Mouse (Mus musculus): ENCODE measurements around the gene Cma1. TPM values are rescaled to one million over a fixed set of nuclear protein-coding genes. Genes with fewer than 3 reads are reported as not detected.
"Not testable (repeated sequence)": the region's sequence is repeated elsewhere in the genome, so short reads cannot be mapped to it uniquely, and the experiment has no call there.

Cma1 gene
- 0.37 and 2.1 TPM in 2 replicates for total RNA-seq (2017)

- ATAC-seq (ENCODE audit: extremely low read depth, insufficient number of reproducible peaks, low FRiP score, poor library complexity, severe bottlenecking), result no peak
Measured at GRCm38 (mm10) chr14:55944575-55944974, at the start of gene Cma1. Gene Cma1 (minus strand): TSS chr14:55944675.

DNA sequence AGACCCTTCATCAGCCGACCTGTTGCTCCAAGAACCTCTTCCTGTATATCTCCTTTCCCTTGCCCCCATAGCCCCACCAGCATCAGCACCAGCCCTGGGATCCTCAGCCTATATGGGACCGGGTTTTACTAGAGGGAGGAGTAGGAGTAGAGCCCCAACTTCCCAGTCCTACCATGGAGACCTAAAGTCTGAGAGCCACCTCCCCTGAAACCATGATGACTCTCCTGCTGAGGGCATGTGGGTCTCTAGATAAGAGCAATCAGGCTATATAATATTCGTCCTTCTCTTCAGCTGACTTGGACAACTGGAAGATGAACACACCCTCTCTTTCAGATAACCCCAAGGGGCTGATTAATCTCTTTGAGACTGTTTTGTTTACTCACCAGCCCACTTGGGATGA, 43.0 kb upstream of the Cma1 start:
- not testable (repeated sequence) for ATAC-seq (ENCODE audit: extremely low read depth, insufficient number of reproducible peaks, low FRiP score, poor library complexity, severe bottlenecking)

GRCm38 (mm10) chr14:55963900-55964299, 19.4 kb upstream of the Cma1 start:
- not testable (repeated sequence) for ATAC-seq (ENCODE audit: extremely low read depth, insufficient number of reproducible peaks, low FRiP score, poor library complexity, severe bottlenecking)

- no peak for ATAC-seq (ENCODE audit: extremely low read depth, insufficient number of reproducible peaks, low FRiP score, poor library complexity, severe bottlenecking)
Measured at GRCm38 (mm10) chr14:55963263-55963662, 18.8 kb upstream of the Cma1 start.

DNA sequence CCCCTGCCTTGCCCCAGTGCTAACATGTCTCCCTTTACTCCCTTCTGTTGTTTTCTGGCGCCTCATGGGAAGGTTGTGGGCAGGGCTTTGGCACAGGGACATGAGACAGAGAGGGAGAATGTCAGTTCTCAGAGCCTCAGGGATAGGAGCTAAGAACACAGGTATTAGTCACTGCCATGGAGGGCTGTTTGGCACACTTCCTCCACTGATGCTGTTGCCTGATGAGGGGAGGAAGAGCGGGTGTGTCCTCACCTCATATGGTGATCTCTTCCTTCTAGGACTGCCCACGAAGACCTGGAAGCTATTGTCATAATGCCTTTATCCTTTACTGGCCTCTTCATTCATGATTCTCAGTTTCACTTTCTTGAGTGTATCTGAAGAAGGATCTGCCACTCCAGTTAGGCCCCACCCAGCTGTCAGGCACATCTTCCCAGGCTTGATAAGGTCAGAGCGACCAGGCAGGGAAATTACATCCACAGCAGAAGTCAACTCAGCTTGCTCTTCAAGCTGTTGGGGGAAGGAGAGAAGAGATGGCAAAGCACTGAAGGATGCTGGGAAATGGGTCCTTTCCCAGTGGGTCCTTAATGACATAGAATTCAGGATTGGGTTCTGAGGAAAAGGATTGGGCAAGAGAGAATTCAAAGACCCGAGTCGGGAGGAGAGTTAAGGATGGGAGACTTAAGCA, 6.0 kb upstream of the Cma1 start, which contains the start of gene Cma2:
Gene Cma2 (plus strand): TSS at position 635 of the 685 bp plus-strand sequence.
- no peak for ATAC-seq (ENCODE audit: extremely low read depth, insufficient number of reproducible peaks, low FRiP score, poor library complexity, severe bottlenecking)

DNA sequence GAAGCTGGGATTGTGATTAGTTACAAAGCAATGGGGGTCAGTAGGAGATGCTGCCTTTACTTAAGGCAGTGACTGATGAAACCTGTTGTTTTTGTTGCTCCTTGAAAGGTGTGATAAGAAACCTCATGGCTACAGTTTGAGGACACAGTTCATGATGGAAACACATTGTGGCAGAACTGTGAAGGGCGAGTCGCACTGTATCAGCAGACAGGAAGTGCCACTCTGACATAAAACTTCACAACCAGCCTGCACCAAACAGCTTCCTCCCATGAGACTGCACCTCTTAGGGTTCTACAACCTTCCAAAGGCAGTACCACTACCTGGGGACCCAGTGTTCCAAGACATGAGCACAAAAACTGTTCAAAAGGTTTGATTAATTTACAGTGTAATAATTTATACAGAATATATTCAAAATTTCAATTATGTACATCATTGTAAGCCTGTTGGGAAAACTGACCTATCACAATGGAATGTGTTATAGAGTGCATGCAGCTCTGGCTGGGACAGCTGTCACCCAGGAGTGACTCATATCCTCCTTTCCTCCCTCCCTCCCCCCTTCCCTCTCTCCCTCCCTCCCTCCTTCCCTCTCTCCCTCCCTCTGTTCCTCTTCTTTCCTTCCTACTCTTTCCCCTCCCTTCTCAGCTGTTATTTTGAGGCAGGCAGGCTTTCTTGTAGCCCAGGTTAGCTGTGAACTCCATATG, 1.9 kb upstream of the Cma1 start:
- no peak for ATAC-seq (ENCODE audit: extremely low read depth, insufficient number of reproducible peaks, low FRiP score, poor library complexity, severe bottlenecking)

- ATAC-seq (ENCODE audit: extremely low read depth, insufficient number of reproducible peaks, low FRiP score, poor library complexity, severe bottlenecking), result no peak
Measured at GRCm38 (mm10) chr14:55943601-55944000, 874 bp downstream of the Cma1 start.

GRCm38 (mm10) chr14:55940070-55940800, 4.2 kb downstream of the Cma1 start:
- ATAC-seq (ENCODE audit: extremely low read depth, insufficient number of reproducible peaks, low FRiP score, poor library complexity, severe bottlenecking), result no peak

- ATAC-seq (ENCODE audit: extremely low read depth, insufficient number of reproducible peaks, low FRiP score, poor library complexity, severe bottlenecking), result no peak
Measured at GRCm38 (mm10) chr14:55933586-55933985, 10.9 kb downstream of the Cma1 start.

GRCm38 (mm10) chr14:55929263-55929997, 15.0 kb downstream of the Cma1 start:
- no peak for ATAC-seq (ENCODE audit: extremely low read depth, insufficient number of reproducible peaks, low FRiP score, poor library complexity, severe bottlenecking)

DNA sequence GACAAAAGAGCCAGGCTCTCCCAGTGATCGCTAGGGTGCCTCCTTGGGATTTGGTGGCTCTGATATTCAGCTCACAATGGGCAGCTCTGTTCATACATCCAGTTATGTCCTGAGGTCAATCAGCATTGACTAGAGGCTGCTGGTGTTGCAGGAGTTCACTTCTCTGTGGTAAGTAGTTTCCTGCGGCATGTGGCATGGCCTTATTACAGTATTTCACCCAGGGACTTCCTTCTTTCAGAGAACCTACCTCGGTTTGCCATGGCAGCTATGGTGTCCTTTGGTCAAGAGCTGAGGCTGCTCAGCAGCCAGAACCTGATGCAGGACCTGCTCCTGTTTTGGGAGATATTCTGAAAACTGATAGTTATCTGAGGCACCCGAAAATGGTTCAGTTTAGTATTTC, 17.6 kb downstream of the Cma1 start:
- ATAC-seq (ENCODE audit: extremely low read depth, insufficient number of reproducible peaks, low FRiP score, poor library complexity, severe bottlenecking), result no peak

GRCm38 (mm10) chr14:55922475-55923232, 21.8 kb downstream of the Cma1 start:
- ATAC-seq (ENCODE audit: extremely low read depth, insufficient number of reproducible peaks, low FRiP score, poor library complexity, severe bottlenecking), result no peak

- ATAC-seq (ENCODE audit: extremely low read depth, insufficient number of reproducible peaks, low FRiP score, poor library complexity, severe bottlenecking), result peak; percentile 87
Measured at GRCm38 (mm10) chr14:55918240-55919082, 26.0 kb downstream of the Cma1 start.

- peak; percentile 36; the same call in 1 of the 2 replicates for ATAC-seq (ENCODE audit: extremely low read depth, insufficient number of reproducible peaks, low FRiP score, poor library complexity, severe bottlenecking)
Measured at GRCm38 (mm10) chr14:55913406-55913805, 31.1 kb downstream of the Cma1 start.

- ATAC-seq (ENCODE audit: extremely low read depth, insufficient number of reproducible peaks, low FRiP score, poor library complexity, severe bottlenecking), result peak; percentile 57; the same call in 1 of the 2 replicates
Measured at GRCm38 (mm10) chr14:55905518-55905917, 39.0 kb downstream of the Cma1 start.

DNA sequence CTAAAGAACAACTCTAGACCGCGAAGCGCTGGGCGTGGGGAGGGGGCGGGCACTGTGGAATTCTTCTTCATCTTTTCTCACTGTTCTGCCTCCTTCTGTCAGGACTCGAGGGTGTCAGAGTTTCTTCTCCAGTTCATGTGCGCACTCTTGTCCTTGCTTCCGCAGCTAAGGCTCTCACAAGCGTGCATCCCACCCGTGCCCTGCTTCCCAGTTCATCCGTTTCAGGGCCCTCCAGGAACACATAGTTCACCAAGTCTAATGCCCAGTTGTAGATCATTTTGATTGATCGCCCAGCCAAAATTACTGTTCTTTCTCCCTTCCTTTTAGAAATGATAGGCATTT, 44.1 kb downstream of the Cma1 start:
- ATAC-seq (ENCODE audit: extremely low read depth, insufficient number of reproducible peaks, low FRiP score, poor library complexity, severe bottlenecking), result no peak

DNA sequence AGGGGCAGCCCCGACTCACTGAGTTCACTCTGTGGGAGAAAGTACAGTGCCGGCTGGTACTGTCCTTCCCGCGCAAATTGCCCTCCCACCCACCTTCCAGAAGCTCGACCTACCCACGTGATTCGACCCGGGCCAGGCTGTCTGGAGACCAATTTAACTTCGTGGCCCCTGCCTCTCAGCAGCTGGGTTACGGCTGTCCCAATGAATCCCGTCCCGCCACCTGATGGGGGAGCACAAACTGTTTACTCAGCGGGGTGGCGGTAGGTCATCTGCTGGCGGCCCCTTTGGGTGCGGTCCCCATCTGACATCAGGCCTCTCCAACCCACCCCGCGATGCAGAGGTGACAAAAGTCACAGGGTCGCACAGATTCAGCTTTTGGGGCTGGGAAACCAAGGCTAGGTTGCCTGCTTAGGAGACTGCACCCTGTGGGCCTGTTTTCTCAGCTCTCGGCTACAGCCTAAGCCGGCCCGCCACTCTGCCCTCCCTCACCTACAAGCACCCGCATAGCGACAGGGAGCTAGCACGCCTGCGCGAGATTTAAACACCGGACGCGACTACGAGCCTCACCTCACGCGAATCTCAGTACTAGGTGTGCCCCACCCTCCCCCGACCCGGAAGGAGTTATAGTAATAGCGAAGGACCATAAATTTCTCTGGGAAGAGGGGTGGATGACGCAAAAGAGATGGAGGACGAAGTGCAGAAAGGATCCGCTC, 44.6 kb downstream of the Cma1 start, which contains the start of gene Sdr39u1:
Gene Sdr39u1 (minus strand): TSS at position 593 of the 713 bp plus-strand sequence.
- ATAC-seq (ENCODE audit: extremely low read depth, insufficient number of reproducible peaks, low FRiP score, poor library complexity, severe bottlenecking), result peak; percentile 86
